Mouse (Mus musculus): ENCODE data around the gene Lrrc27.

DNA sequence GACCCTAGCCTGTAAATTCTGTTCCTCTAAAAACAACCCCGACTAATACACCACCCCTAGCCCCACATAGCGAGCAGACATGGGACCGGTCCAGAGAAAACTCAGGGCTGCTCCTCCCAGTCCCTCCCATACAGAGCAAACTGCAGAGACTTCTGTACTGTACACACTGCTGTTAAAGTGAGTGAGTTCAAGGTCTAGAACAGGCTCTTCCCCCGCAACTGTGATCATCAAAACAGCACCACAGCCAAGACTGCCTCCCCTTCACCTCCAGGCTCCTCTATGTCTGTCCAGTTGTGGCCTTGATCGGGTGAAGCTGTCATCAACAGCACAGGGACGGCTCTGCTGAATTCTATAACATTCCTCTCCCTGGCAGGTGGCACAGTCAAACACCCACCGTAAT is 75.8 kb downstream of the Lrrc27 start:
- TF ChIP-seq POLR2A (IDR thresholded peaks at IDR 0.05; ENCODE audit: borderline replicate concordance, low read depth, low read length) (no peak), CTCF (IDR thresholded peaks at IDR 0.05; ENCODE audit: low read depth, low read length) (no peak)
